Mouse (Mus musculus) cerebellum, adult 11 months (tissue): ENCODE data around the gene Gm13078.

ENCODE experiments used
- DNase-seq: peaks from one replicate; pipeline ENCODE4 v3.0.0; 2022

The Gm13078 gene

GRCm38 (mm10) chr4:143719155-143719554, at the start of gene Gm13078:
Gene Gm13078 (plus strand): TSS chr4:143719455.
- DNase-seq, result no peak

- no peak for DNase-seq
These were observed 16.6 kb upstream of the Gm13078 start, which contains the start of gene Gm13089 for GRCm38 (mm10) chr4:143702611-143703010. Gene Gm13089 (minus strand): TSS chr4:143702711.
